Mouse (Mus musculus) G1E-ER4 (cell line): Measurements from ENCODE around the gene Mtmr4. TPM values are rescaled to one million over a fixed set of nuclear protein-coding genes. Genes with fewer than 3 reads are reported as not detected.

ENCODE experiments used
- GATA1 ChIP-seq: IDR thresholded peaks from one replicate; pipeline ENCODE4 v1.8.0; 2012; ENCODE audit warnings: low read length, inconsistent platforms
- polyA plus RNA-seq: library from polyadenylated mRNA; stranded (reverse); fragments of >175 nt; gene quantifications from 2 replicates; pipeline ENCODE4 v1.2.3, GENCODE M21; 2012

The Mtmr4 gene
- polyA plus RNA-seq, 1 experiment, result 12.5 TPM

DNA sequence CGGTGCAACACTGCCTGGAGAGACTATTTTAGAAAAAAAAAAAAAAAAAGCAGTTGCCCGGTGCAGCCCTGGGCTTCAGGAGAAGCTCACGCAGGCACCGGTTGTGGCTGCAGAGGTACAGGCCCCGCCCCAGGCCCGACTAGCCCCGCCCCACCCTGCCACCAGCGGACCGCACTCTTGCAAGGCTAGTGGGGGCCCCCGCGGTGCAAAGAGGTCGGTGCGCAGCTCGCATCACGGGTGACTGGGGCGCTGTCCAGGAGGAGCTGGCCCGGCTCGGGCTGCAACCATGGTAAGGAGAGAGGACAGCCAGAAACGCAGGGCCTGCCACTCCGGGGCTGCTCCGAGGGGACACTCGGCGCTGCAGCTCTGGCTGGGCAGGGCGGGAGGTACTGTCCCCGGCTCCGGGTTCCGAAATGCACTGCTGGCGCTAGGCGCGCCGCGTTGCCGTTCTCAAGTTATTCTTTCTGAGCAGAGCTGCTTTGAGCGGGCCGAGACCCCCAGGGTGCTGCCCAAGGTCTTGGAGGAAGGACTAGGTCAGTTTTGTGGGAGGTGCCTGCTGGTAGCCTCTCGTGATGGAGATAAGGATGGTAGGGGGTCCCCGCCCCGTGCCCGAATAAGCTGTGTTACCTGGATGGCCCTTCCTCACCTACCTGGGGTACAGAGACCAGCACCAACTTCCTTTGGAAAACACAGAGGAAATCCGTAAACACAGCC is 13.6 kb upstream of the Mtmr4 start:
- TF ChIP-seq GATA1, result no peak

DNA sequence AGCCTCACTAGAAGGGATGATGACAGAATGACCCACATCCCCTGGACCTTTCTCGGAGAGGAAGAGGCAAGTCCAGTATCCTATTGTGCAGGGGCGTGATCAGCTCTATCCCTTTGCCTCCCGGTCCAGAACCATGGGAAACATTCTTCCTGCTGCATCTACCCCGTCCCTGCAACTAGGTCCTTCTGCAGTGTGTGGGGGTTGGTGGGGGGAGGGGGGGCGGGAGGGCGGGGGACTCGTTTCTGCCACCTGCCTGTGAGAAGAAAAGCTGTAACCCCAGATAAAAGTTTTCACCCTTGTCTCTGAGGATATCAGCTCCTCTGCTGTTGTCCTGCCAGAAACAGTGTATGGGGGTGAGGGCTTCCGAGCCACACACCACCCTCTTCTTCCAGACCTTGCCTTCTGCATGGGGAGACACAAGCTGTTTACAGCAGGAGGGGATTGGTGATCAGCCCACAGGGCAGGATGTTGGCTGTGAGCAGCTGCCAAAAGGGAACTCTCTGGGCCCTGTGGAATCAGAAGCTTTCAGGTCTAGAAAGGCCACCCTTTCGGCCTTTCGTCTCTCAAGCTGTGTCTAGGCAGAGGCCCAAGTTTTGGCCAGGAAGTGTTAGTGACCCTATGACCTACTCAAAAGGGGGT is 12.9 kb upstream of the Mtmr4 start:
- TF ChIP-seq GATA1, result no peak

GRCm38 (mm10) chr11:87579713-87580112 is 12.2 kb upstream of the Mtmr4 start:
- TF ChIP-seq GATA1, result no peak

GRCm38 (mm10) chr11:87580543-87581085 is 11.3 kb upstream of the Mtmr4 start:
- TF ChIP-seq GATA1, result no peak

- TF ChIP-seq GATA1, result no peak
Measured at GRCm38 (mm10) chr11:87581161-87581865, 10.6 kb upstream of the Mtmr4 start.

DNA sequence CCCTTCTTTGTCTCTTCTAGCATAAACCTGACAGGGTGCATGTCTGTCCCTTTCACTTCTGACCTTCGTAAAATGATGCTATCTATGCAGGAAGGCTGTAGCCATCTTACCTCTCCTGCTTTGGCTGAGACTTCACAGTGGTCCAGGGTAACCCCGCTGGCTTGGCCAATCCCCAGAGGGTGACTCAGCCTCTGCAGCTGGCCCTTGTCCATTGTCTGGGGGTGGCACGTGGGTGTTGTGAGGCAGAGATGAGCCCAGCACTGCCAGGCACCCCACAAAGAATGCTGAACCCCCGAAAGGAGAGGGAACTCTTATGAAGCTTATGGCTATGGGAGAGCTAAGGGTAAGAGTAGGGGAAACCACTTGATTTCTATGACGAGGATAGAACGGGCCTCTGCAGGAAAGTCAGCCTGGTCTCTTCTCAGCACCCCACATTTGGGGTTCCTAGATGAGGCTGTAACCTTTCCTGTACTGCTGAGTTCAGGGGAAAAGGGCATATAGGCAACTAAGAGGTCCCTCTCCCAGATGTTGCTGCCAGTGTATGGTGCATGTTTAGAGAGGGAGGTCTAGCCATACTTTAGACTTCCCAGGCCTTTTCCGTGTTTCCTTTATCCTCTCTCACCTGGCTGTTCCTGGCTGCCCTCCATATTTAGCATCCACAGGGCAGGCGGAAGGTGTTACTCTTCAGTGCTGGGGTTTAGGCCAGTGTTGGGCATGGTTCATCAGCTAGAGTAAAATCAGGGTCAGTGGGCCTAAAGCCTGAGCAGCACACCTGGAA is 9.8 kb upstream of the Mtmr4 start:
- no peak for TF ChIP-seq GATA1

- no peak for TF ChIP-seq GATA1
Measured at GRCm38 (mm10) chr11:87583291-87584034, 8.5 kb upstream of the Mtmr4 start.

DNA sequence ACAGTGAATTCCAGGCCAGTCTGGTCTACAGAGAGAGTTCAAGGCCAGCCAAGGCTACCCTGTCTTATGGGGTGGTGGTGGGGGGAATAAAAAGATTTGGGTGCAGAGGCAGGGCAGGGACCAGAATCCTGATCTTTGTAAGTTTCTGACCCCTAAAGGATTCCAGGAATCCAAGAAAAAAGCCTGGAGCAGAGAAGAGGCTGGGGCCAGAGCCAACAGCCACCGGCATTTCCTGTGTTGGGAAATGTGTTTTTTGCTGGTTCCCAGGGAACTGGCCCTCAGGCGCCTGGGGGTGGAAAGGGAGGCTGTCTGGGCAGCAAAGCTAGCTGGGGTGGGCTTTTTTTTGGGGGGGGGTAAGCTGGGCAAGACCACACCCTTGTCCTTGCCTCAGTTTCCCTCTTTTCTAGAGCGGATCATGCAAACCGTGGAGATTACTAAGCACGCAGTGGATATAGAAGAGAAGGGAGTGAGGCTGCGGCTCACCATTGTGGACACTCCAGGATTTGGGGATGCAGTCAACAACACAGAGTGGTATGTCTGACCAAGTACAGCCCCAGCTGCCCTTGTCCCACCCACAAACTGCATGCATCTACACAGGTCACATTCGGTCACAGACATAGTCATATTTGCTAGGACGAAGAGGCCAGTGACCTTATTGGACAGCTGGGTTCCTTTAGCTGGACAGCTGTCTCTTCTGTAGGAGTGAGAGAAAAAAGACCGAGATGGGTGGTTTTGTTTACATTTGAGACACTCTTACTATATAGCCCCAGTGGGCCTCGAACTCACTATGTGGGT is 7.1 kb upstream of the Mtmr4 start:
- no peak for TF ChIP-seq GATA1

GRCm38 (mm10) chr11:87587211-87587874 is 4.6 kb upstream of the Mtmr4 start:
- TF ChIP-seq GATA1, result no peak

GRCm38 (mm10) chr11:87589605-87590004 is 2.4 kb upstream of the Mtmr4 start:
- TF ChIP-seq GATA1, result no peak

DNA sequence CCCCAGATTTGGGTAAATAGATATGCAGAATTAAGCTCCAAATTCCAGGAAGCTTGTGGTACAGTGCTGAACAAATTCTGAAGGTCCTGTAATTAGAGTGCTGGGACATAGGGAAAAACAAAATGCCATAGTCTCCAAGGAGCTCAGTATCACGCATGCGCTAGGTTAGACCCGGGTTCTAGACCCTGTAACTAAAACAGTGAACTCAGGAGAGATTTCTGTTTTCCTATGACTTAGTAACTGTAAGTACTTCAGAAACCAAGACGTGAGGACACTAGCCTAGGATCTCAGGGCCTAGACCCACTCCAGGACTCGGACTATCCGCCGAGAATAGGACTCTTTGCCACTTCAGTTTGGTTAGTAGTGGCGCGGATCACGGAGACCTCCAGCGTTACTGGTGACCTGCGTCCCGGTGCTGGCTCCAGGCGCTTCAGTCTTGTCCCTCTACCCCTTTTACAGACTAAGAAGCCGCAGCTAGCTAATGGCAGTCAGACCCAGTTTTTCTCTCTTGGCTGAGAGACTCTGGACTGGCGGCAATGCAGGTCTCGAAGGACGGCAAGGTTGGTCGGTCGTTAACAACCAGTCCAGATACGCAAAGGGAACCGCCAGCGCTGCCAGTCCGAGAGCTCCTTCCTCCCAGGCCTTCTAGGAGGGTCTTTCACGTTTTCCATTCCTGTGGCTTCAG is 979 bp upstream of the Mtmr4 start:
- TF ChIP-seq GATA1, result no peak

- no peak for TF ChIP-seq GATA1
Measured at GRCm38 (mm10) chr11:87592354-87592695, 363 bp downstream of the Mtmr4 start.
